Mouse (Mus musculus) naive thymus-derived CD4-positive, alpha-beta T cell, adult 5 months (primary cell): Measurements from ENCODE around the gene Dnal1. TPM values are rescaled to one million over a fixed set of nuclear protein-coding genes. Genes with fewer than 3 reads are reported as not detected.

Experiments
- polyA plus RNA-seq: library from polyadenylated mRNA; unstranded; fragments of 100-300 nt; shearing (Covaris generic); gene quantifications from one replicate; pipeline ENCODE4 v1.2.1, GENCODE M21; 2017

Dnal1 gene
- polyA plus RNA-seq, result not detected

DNA sequence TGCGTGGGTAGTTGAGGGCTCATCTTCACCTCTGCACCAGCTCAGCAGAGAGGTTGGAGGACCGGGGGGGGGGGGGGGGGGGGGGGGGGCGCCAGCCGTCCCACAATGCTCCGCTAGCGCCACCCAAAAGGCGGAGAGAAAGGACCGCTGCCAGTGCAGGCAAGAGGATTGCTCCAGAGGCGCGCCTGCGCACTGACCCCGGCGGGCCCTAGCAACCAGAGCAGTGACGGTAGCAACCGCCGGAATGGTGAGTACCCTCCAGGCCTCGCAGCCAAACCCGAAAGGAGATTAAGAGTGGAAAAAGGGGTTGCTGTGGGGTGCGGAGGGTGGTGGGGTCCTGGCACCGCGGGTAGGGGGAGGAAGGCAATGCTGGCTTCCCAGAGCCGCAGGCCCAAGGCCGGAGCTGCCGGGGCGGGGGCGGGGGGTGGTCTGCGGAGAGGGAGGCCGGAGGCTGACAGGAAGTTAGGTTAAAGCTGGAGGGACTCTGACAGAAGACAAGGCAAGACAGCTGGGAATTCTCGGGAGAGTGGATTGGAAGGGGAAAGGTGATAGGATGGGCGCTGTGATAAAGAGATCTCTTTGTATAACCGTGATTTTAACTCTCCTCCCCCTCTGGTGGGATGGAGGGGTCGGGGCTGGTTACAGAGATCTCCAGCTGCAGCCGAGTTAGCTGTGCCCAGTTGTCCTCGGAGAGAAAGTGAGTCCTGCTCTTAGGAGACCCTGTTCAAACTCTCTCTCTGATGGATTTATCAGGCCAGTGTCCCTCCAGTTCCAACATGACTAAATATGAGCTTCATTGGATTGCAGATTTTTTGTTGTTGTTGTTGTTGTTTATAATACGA lies at the start of gene Dnal1:
Gene Dnal1 (plus strand): TSS at position 214 of the 842 bp plus-strand sequence.

DNA sequence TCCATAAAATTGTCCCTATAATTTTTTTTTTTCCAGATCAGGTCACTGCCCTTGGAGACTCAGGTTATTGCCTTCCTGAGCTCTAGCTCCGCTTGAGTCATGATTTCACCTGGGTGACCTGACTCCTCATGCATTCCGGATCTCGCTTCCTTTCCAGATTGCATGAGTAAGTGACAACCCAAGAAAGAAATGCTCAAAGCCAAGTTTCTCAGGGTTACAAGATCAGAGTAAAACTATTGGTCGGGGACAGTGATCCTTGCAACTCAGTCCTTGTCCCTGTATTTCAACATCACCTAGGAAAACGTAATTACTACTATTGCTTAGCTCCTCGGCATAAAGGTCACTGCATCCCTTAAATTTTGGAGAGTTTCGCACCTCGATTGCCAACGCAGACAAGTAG lies 45.2 kb upstream of the Dnal1 start, which contains the start of gene Acot5:
Gene Acot5 (plus strand): TSS at position 340 of the 400 bp plus-strand sequence.

DNA sequence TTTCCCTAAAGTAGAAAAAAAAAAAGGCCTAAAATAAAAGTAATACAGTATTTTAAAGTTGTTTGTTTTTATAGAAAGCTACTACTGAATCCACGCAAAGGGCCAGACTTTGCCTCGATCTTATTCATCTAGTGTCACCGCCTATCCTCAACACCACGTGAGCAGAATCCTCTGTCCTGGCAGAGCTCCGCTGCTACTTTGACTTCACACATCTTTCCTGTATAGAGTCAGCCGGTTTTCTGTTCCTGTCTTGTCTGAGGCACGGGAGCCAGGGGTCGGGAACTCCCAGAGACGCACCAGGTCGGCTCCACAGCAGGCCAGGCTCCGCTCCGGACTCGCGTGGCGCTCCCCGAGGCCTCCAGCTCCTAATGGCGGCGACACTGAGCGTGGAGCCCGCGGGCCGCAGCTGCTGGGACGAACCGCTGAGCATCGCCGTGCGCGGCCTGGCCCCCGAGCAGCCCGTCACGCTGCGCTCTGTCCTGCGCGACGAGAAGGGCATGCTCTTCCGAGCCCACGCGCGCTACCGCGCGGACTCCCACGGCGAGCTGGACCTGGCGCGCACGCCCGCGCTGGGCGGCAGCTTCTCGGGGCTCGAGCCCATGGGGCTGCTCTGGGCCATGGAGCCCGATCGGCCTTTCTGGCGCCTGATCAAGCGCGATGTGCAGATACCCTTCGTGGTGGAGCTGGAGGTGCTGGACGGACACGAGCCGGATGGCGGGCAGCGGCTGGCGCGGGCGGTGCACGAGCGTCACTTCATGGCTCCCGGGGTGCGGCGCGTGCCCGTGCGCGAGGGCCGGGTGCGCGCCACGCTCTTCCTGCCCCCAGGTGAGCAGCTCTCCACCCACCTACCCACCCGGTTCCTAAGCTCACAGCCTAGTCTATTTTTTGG lies 13.3 kb upstream of the Dnal1 start, which contains the start of gene Acot6:
Gene Acot6 (plus strand): TSS at position 51 of the 889 bp plus-strand sequence.

DNA sequence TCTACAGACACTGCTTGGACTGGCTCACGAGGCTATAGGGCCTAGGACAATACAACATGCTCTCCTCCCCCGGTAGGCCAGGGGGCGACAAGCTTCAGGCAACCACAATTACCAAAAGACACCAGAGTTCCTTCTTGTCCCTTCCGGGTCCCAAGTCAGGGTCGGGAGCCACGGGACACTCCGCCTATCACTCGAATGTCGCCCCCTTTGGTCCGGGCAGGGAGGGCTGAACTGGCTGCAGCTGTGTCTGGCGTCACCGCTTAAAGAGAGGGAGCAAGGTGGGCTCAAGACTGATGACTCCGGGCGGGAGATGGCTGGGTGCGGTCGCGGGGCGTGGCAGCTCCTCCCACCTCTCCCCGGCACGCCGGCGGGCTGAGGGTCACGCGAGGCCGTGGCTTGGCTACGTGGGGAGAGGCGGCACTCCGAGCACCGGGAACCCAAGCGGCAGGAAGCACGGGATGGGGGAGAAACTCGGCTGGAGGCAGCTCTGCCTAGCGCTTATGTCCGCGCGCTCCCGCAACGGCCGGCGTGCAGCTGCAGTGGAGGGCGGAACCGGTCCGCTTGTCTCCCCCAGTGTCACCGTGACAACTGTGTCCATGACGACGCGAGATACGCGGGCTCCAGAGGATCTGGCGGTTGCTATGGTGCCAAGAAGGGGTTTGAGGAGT lies 33.9 kb downstream of the Dnal1 start, which contains the start of gene Pnma1:
Gene Pnma1 (minus strand): TSS at position 536 of the 668 bp plus-strand sequence.

Other genes with a start within 250 kb of the Dnal1 start
- 72.3 TPM for gene Numb, start 192.4 kb upstream of the Dnal1 start, polyA plus RNA-seq
- gene Riox1, start 163.8 kb upstream of the Dnal1 start, polyA plus RNA-seq, result 38.1 TPM
- not detected for gene Heatr4, start 129.5 kb upstream of the Dnal1 start, polyA plus RNA-seq
- gene Acot2, start 126.5 kb upstream of the Dnal1 start, polyA plus RNA-seq, result 30.4 TPM
- not detected for gene Acot1, start 104.9 kb upstream of the Dnal1 start, polyA plus RNA-seq
- gene Acot4, start 76.0 kb upstream of the Dnal1 start, polyA plus RNA-seq, result 0.11 TPM
- gene Gm49366, start 75.4 kb upstream of the Dnal1 start, polyA plus RNA-seq, result not detected
- not detected for gene Acot3, start 62.2 kb upstream of the Dnal1 start, polyA plus RNA-seq
- gene Acot5, start 45.0 kb upstream of the Dnal1 start, polyA plus RNA-seq, result not detected
- 2.6 TPM for gene Acot6, start 13.7 kb upstream of the Dnal1 start, polyA plus RNA-seq
- gene Pnma1, start 34.1 kb downstream of the Dnal1 start, polyA plus RNA-seq, result 0.29 TPM
- gene Elmsan1, start 104.5 kb downstream of the Dnal1 start, polyA plus RNA-seq, result 168 TPM
- gene Ptgr2, start 170.9 kb downstream of the Dnal1 start, polyA plus RNA-seq, result 15.8 TPM
- 73.0 TPM for gene Zfp410, start 202.5 kb downstream of the Dnal1 start, polyA plus RNA-seq
- gene Coq6, start 247.3 kb downstream of the Dnal1 start, polyA plus RNA-seq, result 20.6 TPM
- gene Fam161b, start 247.5 kb downstream of the Dnal1 start, polyA plus RNA-seq, result 1.5 TPM